Mouse (Mus musculus) small intestine, adult 2 months (tissue): ENCODE measurements around the gene Samsn1.

Experiments
- CTCF ChIP-seq: fragments of 200-500 bp; IDR thresholded peaks from 2 replicates; pipeline ENCODE4 v1.5.1; 2012; ENCODE audit warnings: low read depth, mild to moderate bottlenecking, control low read depth, inconsistent platforms, low read length, moderate library complexity, mixed read lengths; ENCODE audit not compliant: insufficient replicate concordance, insufficient read length; ENCODE audit errors: extremely low read depth
- POLR2A ChIP-seq: fragments of 200-500 bp; IDR thresholded peaks from 2 replicates; pipeline ENCODE4 v1.6.1; 2012; ENCODE audit warnings: low read depth, mild to moderate bottlenecking, control low read depth, inconsistent platforms, low read length, moderate library complexity

GRCm38 (mm10) chr16:76040319-76040945 is 18.4 kb upstream of the Samsn1 start:
- TF ChIP-seq CTCF (no peak), POLR2A (no peak)
